Mouse (Mus musculus) left cerebral cortex, postnatal 4 days (tissue): ENCODE data around the gene Gm26602. TPM values are rescaled to one million over a fixed set of nuclear protein-coding genes. Genes with fewer than 3 reads are reported as not detected.

Source experiments
- DNase-seq: peaks from one replicate; pipeline ENCODE4 v3.0.0-alpha.2; 2022
- intact Hi-C: fragments of 180-260 bp; cut with DNase I; formaldehyde crosslinking; loops from one replicate; pipeline ENCODE4 v1.15.1; 2025
- total RNA-seq, 2 experiments: library from RNA; stranded (reverse); gene quantifications; 2 replicates each; pipeline ENCODE4 v1.2.3; 2021

Gm26602 gene
- not detected for total RNA-seq

- DNase-seq, result no peak
- intact Hi-C loops, result no loop called here
Measured at GRCm38 (mm10) chr10:79910556-79910955, at the start of gene Gm26602. Gm26602 (plus strand) TSS chr10:79910856.

- intact Hi-C loops, result no loop called here
- no peak for DNase-seq
Measured at GRCm38 (mm10) chr10:79861230-79862048, 49.2 kb upstream of the Gm26602 start.

- DNase-seq, result no peak
- intact Hi-C loops, result no loop called here
Measured at GRCm38 (mm10) chr10:79862049-79862788, 48.4 kb upstream of the Gm26602 start.

DNA sequence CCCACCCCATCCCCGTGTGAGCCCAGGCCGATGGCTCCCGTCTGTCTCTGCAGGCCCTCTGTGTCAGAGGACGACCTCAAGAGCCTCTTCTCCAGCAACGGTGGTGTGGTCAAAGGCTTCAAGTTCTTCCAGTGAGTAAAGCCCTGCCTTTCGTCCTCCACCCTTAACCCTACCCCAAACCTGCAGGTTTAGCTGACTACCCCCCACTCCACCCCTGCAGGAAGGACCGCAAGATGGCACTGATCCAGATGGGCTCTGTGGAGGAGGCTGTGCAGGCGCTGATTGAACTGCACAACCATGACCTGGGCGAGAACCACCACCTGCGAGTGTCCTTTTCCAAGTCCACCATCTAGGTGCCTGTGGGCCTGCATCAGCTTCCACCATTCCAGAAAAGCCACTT lies 47.7 kb upstream of the Gm26602 start:
- intact Hi-C loops, result no loop called here
- DNase-seq, result no peak

- intact Hi-C loops, result no loop called here
- DNase-seq, result no peak
Measured at GRCm38 (mm10) chr10:79864351-79865188, 46.1 kb upstream of the Gm26602 start.

DNA sequence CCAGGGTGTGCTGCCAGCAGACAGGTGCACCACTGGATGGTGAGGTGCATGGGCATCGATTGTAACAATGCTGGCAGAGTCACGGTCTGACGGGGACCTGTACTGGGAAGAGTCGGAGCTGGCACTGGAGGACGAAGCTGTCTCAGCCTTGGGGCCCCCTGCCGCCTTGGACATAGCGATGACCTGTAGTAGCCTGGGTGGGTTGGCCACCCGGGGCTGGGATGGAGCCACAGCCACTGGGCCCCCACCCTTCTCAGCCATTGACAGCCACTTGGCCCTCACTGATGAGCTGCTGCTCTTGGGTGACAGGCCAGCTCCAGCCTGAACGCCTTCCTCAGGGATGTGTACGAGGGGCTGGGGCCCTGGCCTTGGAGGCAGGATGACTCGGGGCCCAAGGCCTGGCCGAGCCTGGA lies 45.5 kb upstream of the Gm26602 start:
- DNase-seq, result no peak
- intact Hi-C loops, result no loop called here

GRCm38 (mm10) chr10:79865801-79866295 lies 44.8 kb upstream of the Gm26602 start:
- no peak for DNase-seq
- intact Hi-C loops, result no loop called here

- no peak for DNase-seq
- intact Hi-C loops, result no loop called here
Measured at GRCm38 (mm10) chr10:79866601-79867000, 44.1 kb upstream of the Gm26602 start.

GRCm38 (mm10) chr10:79871845-79872244 lies 38.8 kb upstream of the Gm26602 start:
- intact Hi-C loops, result no loop called here
- DNase-seq, result no peak

DNA sequence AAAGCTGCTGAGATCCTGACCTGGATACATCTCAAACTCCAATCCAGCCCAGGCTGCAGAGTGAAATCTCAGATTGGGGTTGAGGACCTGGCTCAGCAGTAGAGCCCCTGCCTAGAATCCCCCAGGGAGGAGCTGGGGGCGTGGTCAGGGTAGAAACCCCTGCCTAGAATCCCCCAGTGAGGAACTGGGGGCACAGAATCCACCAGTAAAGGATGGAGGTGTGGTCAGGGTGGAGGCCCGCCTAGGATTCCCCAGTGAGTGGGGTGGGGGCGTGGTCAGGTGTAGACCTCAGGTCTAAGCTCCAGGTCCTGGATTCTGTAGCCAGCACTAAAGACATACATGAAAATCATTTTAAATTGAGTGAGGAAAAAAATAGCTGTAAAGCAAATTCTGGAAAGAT lies 37.8 kb upstream of the Gm26602 start:
- intact Hi-C loops, result no loop called here
- no peak for DNase-seq

DNA sequence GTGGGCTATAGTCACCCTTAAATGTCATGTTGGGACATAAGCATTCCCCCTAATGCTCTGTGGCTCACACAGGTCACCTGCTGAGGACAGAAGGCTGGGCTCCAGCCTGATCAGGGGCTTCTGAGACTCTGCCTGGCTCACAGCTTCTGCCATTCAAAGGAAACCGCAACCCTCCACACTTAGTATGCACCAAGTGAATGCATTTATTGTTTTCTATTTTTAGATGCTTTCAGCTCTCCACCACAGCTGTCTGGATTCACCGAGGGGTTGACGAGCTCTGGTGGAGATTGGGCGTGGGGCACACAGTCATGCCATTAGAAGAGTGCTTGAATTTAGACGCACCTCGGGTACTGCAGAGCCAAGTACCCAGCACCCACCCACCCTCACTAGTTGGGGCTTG lies 37.3 kb upstream of the Gm26602 start:
- intact Hi-C loops, result no loop called here
- no peak for DNase-seq

GRCm38 (mm10) chr10:79873715-79874289 lies 36.9 kb upstream of the Gm26602 start:
- intact Hi-C loops, result no loop called here
- no peak for DNase-seq

GRCm38 (mm10) chr10:79874290-79874862 lies 36.3 kb upstream of the Gm26602 start, which contains the start of the genes Prtn3 and Plppr3:
Prtn3 (plus strand) TSS chr10:79874476.
Plppr3 (minus strand) TSS chr10:79874634.
- intact Hi-C loops, result no loop called here
- peak; percentile 89 for DNase-seq

DNA sequence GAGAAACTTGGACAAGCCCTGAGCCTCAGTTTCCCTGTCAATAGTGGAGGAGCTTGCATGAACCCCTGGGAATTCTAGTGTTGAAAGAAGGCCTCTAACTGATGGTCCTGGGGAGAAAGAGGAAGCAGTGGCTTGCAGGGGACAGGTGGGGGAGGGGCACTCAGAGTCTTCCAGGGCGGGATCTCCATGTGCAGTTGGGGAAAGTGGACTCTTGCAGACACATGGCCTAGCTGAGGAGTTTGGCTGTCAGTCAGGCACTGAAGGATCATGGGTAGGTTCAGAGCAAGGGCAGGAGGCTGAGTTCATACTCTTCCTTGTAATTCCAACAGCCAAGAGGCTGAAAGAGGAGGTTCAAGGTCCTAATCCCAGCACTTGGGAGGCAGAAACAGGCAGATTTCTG lies 33.5 kb upstream of the Gm26602 start:
- intact Hi-C loops, result no loop called here
- no peak for DNase-seq

DNA sequence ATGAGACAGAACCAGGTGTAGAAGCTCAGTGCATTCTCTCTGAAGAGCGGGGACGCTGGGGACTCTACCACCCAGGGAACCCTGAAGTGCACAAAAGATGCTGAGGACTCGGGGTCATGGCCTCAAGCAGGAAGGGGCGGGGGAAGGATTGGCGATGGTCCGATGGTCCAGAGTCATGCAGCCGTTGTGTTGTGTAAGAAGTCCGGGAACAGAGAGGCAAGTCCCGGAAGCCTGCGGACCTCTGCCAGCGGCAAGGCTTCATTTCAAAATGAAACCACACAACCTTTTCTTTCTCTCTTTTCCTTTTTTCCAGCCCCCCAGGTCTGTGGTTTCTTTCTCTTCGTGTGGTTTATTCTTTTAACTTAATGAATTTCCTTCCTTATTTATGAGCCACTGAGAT lies 32.9 kb upstream of the Gm26602 start:
- intact Hi-C loops, result no loop called here
- no peak for DNase-seq

- intact Hi-C loops, result no loop called here
- DNase-seq, result no peak
Measured at GRCm38 (mm10) chr10:79879527-79879926, 31.1 kb upstream of the Gm26602 start.

GRCm38 (mm10) chr10:79880721-79881120 lies 29.9 kb upstream of the Gm26602 start:
- DNase-seq, result no peak
- intact Hi-C loops, result no loop called here

GRCm38 (mm10) chr10:79881981-79882380 lies 28.7 kb upstream of the Gm26602 start:
- intact Hi-C loops, result no loop called here
- no peak for DNase-seq

- peak; percentile 83 for DNase-seq
- intact Hi-C loops, result no loop called here
Measured at GRCm38 (mm10) chr10:79883297-79884084, 27.2 kb upstream of the Gm26602 start.
